ENCODE assay signal across 9 mouse cellular contexts in genomic region chr7:122045181-122045634, GRCm38 (mm10). TPM values are rescaled to one million over a fixed set of nuclear protein-coding genes. Genes with fewer than 3 reads are reported as not detected.
DNase-seq lines count a peak whose midpoint lies in the region; ATAC-seq and TF ChIP-seq lines count a peak whose summit lies in the region.
"Had no signal": no experiment of that assay in that cellular context is flagged by ENCODE, and none has a peak within 500 bp of the region (broad histone marks: within the 10 kb centered on the region; RNA-seq: fewer than 3 reads in every experiment).

No protein-coding gene starts in this region.

- no peaks in the 10 kb centered on the region for H3K9me3 ChIP-seq in heart, postnatal 0 days (replicated peaks; ENCODE audit: control insufficient read depth, low read length)
- H3K9me3 ChIP-seq in lung, embryonic 14.5 days (ENCODE audit: low read depth, low read length), result no peaks in the 10 kb centered on the region
- no peaks in the 10 kb centered on the region for H3K9me3 ChIP-seq in midbrain, embryonic 14.5 days (ENCODE audit: control insufficient read depth, low read length)
- no peaks in the 10 kb centered on the region for H3K9me3 ChIP-seq in hindbrain, embryonic 10.5 days
- H3K9me3 ChIP-seq: embryonic facial prominence, embryonic 13.5 days had no signal

- no peak for TF ChIP-seq CTCF in heart, postnatal 0 days (IDR thresholded peaks at IDR 0.05; ENCODE audit: low read depth)
- no peak for TF ChIP-seq CTCF in lung, embryonic 14.5 days (IDR thresholded peaks at IDR 0.05; ENCODE audit: low read depth)

- TF ChIP-seq EP300 in heart, postnatal 0 days (IDR thresholded peaks at IDR 0.05; ENCODE audit: low read depth), result peak; percentile 90

- peaks cover 19% of the 10 kb centered on the region for H3K36me3 ChIP-seq in heart, postnatal 0 days (replicated peaks; ENCODE audit: control insufficient read depth, insufficient read depth, low read length)
- H3K36me3 ChIP-seq in lung, embryonic 14.5 days (ENCODE audit: insufficient read depth), result peaks cover 18% of the 10 kb centered on the region
- peaks cover 30% of the 10 kb centered on the region for H3K36me3 ChIP-seq in midbrain, embryonic 14.5 days (ENCODE audit: control insufficient read depth, insufficient read depth, low read length)
- peaks cover 75% of the 10 kb centered on the region for H3K36me3 ChIP-seq in hindbrain, embryonic 10.5 days

- no peaks in the 10 kb centered on the region for H3K27me3 ChIP-seq in heart, postnatal 0 days (ENCODE audit: control insufficient read depth, insufficient read depth, low read length)
- no peaks in the 10 kb centered on the region for H3K27me3 ChIP-seq in lung, embryonic 14.5 days (ENCODE audit: insufficient read depth, low read length)
- no peaks in the 10 kb centered on the region for H3K27me3 ChIP-seq in midbrain, embryonic 14.5 days (ENCODE audit: control insufficient read depth, insufficient read depth, low read length)
- H3K27me3 ChIP-seq in hindbrain, embryonic 10.5 days (ENCODE audit: insufficient read depth, poor library complexity, severe bottlenecking), result no peaks in the 10 kb centered on the region
- H3K27me3 ChIP-seq: embryonic facial prominence, embryonic 13.5 days had no signal

- peak overlapping the region; percentile 38; the same call in 1 of the 2 replicates for H3K4me3 ChIP-seq in heart, postnatal 0 days (ENCODE audit: low read depth, low read length)
- no peak overlapping the region for H3K4me3 ChIP-seq in lung, embryonic 14.5 days (ENCODE audit: low read depth, low read length)
- no peak overlapping the region for H3K4me3 ChIP-seq in midbrain, embryonic 14.5 days (replicated peaks; ENCODE audit: low read depth, low read length)
- no peak overlapping the region for H3K4me3 ChIP-seq in hindbrain, embryonic 10.5 days
- H3K4me3 ChIP-seq: embryonic facial prominence, embryonic 13.5 days had no signal

- peak; percentile 53 for DNase-seq in ovary, adult 18-20 months (ENCODE audit: low spot score)
- DNase-seq in ovary, postnatal 10 days (ENCODE audit: low spot score), result no peak
- peak; percentile 95 for DNase-seq in heart, postnatal 0 days (ENCODE audit: low spot score)
- peak; percentile 73 for DNase-seq in lung, embryonic 14.5 days
- peak; percentile 40 for DNase-seq in yolk sac, embryonic 10.5 days (ENCODE audit: low spot score)
- no peak for DNase-seq in midbrain, embryonic 14.5 days
- no peak for DNase-seq in hindbrain, embryonic 10.5 days (ENCODE audit: low spot score)
- no peak for DNase-seq in embryo, embryonic 10 days (ENCODE audit: low spot score)

- ATAC-seq in heart, postnatal 0 days (ENCODE audit: insufficient read depth, low read depth), result peak; percentile 91
- peak; percentile 93 for ATAC-seq in lung, embryonic 14.5 days (ENCODE audit: insufficient read depth)
- no peak for ATAC-seq in midbrain, embryonic 14.5 days (ENCODE audit: low FRiP score, low TSS enrichment)

- peaks cover 35% of the 10 kb centered on the region for H3K4me1 ChIP-seq in heart, postnatal 0 days (ENCODE audit: control insufficient read depth, insufficient read depth)
- no peaks in the 10 kb centered on the region for H3K4me1 ChIP-seq in lung, embryonic 14.5 days (ENCODE audit: insufficient read depth)
- H3K4me1 ChIP-seq in midbrain, embryonic 14.5 days (ENCODE audit: control insufficient read depth, insufficient read depth, low read length), result no peaks in the 10 kb centered on the region
- H3K4me1 ChIP-seq in hindbrain, embryonic 10.5 days (replicated peaks), result no peaks in the 10 kb centered on the region
- H3K4me1 ChIP-seq: embryonic facial prominence, embryonic 13.5 days had no signal

- H3K4me2 ChIP-seq in heart, postnatal 0 days (ENCODE audit: low read depth, low read length), result peak overlapping the region; percentile 53; the same call in 1 of the 2 replicates
- H3K4me2 ChIP-seq in lung, embryonic 14.5 days, result no peak overlapping the region
- H3K4me2 ChIP-seq in midbrain, embryonic 14.5 days (ENCODE audit: low read length), result no peak overlapping the region
- H3K4me2 ChIP-seq: embryonic facial prominence, embryonic 13.5 days had no signal

- WGBS in heart, postnatal 0 days, result 13% methylated on average over 4 of the region's 4 CpGs
- 49% methylated on average over 4 of the region's 4 CpGs for WGBS in lung, embryonic 14.5 days
- 87% methylated on average over 4 of the region's 4 CpGs for WGBS in midbrain, embryonic 14.5 days
- 89% methylated on average over 4 of the region's 4 CpGs for WGBS in hindbrain, embryonic 10.5 days

- H3K27ac ChIP-seq in heart, postnatal 0 days (ENCODE audit: low read depth), result peak overlapping the region; percentile 97
- H3K27ac ChIP-seq in lung, embryonic 14.5 days (ENCODE audit: low read depth), result peak overlapping the region; percentile 58; the same call in 1 of the 2 replicates
- no peak overlapping the region for H3K27ac ChIP-seq in midbrain, embryonic 14.5 days (replicated peaks; ENCODE audit: low read depth, low read length)
- no peak overlapping the region for H3K27ac ChIP-seq in hindbrain, embryonic 10.5 days
- H3K27ac ChIP-seq: embryonic facial prominence, embryonic 13.5 days had no signal

- H3K9ac ChIP-seq in heart, postnatal 0 days (replicated peaks; ENCODE audit: low read depth, low read length), result no peak overlapping the region
- no peak overlapping the region for H3K9ac ChIP-seq in lung, embryonic 14.5 days
- H3K9ac ChIP-seq in midbrain, embryonic 14.5 days (replicated peaks; ENCODE audit: low read length), result no peak overlapping the region
- H3K9ac ChIP-seq: embryonic facial prominence, embryonic 13.5 days had no signal

RNA-seq across cellular contexts. Expression of gene Ubfd1, which starts 21.8 kb away (rescaled TPM):
- 54.7 and 65.5 TPM in 2 replicates for total RNA-seq in heart, postnatal 0 days (2014; rRNA removed; ENCODE audit: low replicate concordance)
- 22.6 and 25.5 TPM in 2 replicates for polyA plus RNA-seq in heart, postnatal 0 days (2015; fragmentation: Nextera tagmentation; extraction: Ambion mirVana)
- polyA plus RNA-seq in lung, embryonic 14.5 days (2014; fragmentation: Nextera tagmentation; extraction: Ambion mirVana), result 80.8 and 83.1 TPM in 2 replicates
- polyA plus RNA-seq in midbrain, embryonic 14.5 days (2014; fragmentation: Nextera tagmentation; extraction: Ambion mirVana), result 93.0 and 108 TPM in 2 replicates
- polyA plus RNA-seq in hindbrain, embryonic 10.5 days (2016; fragmentation: Nextera tagmentation; extraction: Ambion mirVana), result 64.3 and 70.0 TPM in 2 replicates

RNA-seq across cellular contexts. Expression of gene Ears2, which starts 21.9 kb away (rescaled TPM):
- total RNA-seq in heart, postnatal 0 days (2014; rRNA removed; ENCODE audit: low replicate concordance), result 54.3 and 60.1 TPM in 2 replicates
- 27.8 and 29.2 TPM in 2 replicates for polyA plus RNA-seq in heart, postnatal 0 days (2015; fragmentation: Nextera tagmentation; extraction: Ambion mirVana)
- 16.5 and 17.5 TPM in 2 replicates for polyA plus RNA-seq in lung, embryonic 14.5 days (2014; fragmentation: Nextera tagmentation; extraction: Ambion mirVana)
- 8.2 and 11.0 TPM in 2 replicates for polyA plus RNA-seq in midbrain, embryonic 14.5 days (2014; fragmentation: Nextera tagmentation; extraction: Ambion mirVana)
- 16.4 and 18.3 TPM in 2 replicates for polyA plus RNA-seq in hindbrain, embryonic 10.5 days (2016; fragmentation: Nextera tagmentation; extraction: Ambion mirVana)

RNA-seq across cellular contexts. Expression of gene Gga2, which starts 24.2 kb away (rescaled TPM):
- total RNA-seq in heart, postnatal 0 days (2014; rRNA removed; ENCODE audit: low replicate concordance), result 51.3 and 79.7 TPM in 2 replicates
- polyA plus RNA-seq in heart, postnatal 0 days (2015; fragmentation: Nextera tagmentation; extraction: Ambion mirVana), result 37.5 and 38.1 TPM in 2 replicates
- polyA plus RNA-seq in lung, embryonic 14.5 days (2014; fragmentation: Nextera tagmentation; extraction: Ambion mirVana), result 73.2 and 76.8 TPM in 2 replicates
- 33.3 and 38.3 TPM in 2 replicates for polyA plus RNA-seq in midbrain, embryonic 14.5 days (2014; fragmentation: Nextera tagmentation; extraction: Ambion mirVana)
- 79.8 and 98.4 TPM in 2 replicates for polyA plus RNA-seq in hindbrain, embryonic 10.5 days (2016; fragmentation: Nextera tagmentation; extraction: Ambion mirVana)

RNA-seq across cellular contexts. Expression of gene Ndufab1, which starts 56.5 kb away (rescaled TPM):
- 181 and 183 TPM in 2 replicates for total RNA-seq in heart, postnatal 0 days (2014; rRNA removed; ENCODE audit: low replicate concordance)
- polyA plus RNA-seq in heart, postnatal 0 days (2015; fragmentation: Nextera tagmentation; extraction: Ambion mirVana), result 2,966 and 3,134 TPM in 2 replicates
- polyA plus RNA-seq in lung, embryonic 14.5 days (2014; fragmentation: Nextera tagmentation; extraction: Ambion mirVana), result 620 and 633 TPM in 2 replicates
- polyA plus RNA-seq in midbrain, embryonic 14.5 days (2014; fragmentation: Nextera tagmentation; extraction: Ambion mirVana), result 583 and 649 TPM in 2 replicates
- polyA plus RNA-seq in hindbrain, embryonic 10.5 days (2016; fragmentation: Nextera tagmentation; extraction: Ambion mirVana), result 765 and 766 TPM in 2 replicates

Comparison
In these comparisons a context has a peak if more than half of its experiments do, and no peak if none do; other contexts are left out.
1. DNase-seq: peak in ovary, adult 18-20 months (single experiment), heart, postnatal 0 days (single experiment), lung, embryonic 14.5 days (single experiment) and yolk sac, embryonic 10.5 days (single experiment); none in ovary, postnatal 10 days (single experiment), midbrain, embryonic 14.5 days (single experiment), hindbrain, embryonic 10.5 days (single experiment) and embryo, embryonic 10 days (single experiment).
2. H3K27ac ChIP-seq: peak in heart, postnatal 0 days (single experiment) and lung, embryonic 14.5 days (single experiment); none in midbrain, embryonic 14.5 days (single experiment) and hindbrain, embryonic 10.5 days (single experiment).